Mouse (Mus musculus) ES-Bruce4 (cell line): ENCODE measurements around the gene Farp2.

ENCODE experiments used
- CTCF ChIP-seq: IDR thresholded peaks from one replicate; pipeline ENCODE4 v1.8.1; 2011; ENCODE audit warnings: low read depth, low read length
- POLR2A ChIP-seq: IDR thresholded peaks from one replicate; pipeline ENCODE4 v1.8.1; 2011; ENCODE audit warnings: low read length; ENCODE audit not compliant: insufficient read depth

DNA sequence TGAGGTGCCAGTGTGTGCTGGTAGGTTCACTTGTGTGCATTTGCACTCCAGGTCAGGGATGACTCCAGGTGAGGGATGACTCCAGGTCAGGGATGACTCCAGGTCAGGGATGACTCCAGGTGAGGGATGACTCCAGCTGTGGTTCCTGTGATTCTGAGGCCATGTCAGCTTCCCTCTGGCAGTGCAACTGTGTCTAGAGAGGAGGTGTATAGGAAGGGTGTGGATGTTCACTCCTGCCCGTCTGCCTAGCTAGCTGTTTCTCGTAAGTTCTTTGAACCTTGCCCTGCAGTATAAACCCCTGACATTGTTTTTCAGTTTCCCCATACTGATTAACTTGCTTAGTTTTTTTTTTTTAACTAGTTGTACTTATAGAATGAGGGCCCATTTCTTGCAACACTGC is 9.6 kb downstream of the Farp2 start:
- TF ChIP-seq POLR2A (no peak), CTCF (no peak)
